Mouse (Mus musculus): ENCODE data around the gene Atp6v0b.

DNA sequence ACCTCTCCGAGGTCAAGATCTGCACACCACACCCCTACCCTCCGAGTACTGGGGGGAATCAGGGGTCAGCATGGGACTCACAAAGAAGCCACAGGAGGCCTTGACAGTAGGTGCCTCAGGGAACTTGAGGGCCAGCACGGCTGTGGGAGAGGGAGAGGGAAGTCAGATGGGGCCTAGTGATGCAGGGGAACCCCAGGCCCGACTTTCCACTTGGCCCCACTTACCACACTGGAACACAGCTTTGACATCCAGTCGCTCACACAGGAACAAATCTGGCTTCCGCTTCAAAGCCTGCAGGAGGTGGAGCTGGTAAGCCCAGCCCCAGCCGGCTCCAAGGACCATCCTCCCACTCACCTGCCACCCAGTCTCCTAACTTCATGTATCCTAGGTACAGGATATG lies 8.2 kb upstream of the Atp6v0b start:
- TF ChIP-seq CTCF (IDR thresholded peaks at IDR 0.05): no peak
- no peak for TF ChIP-seq EP300 (IDR thresholded peaks at IDR 0.05)
